Mouse (Mus musculus): ENCODE measurements around the gene Epo. TPM values are rescaled to one million over a fixed set of nuclear protein-coding genes. Genes with fewer than 3 reads are reported as not detected.
A peak's percentile ranks its signal among the peaks of the same experiment; 100 is the strongest.

Gene Epo
- polyA plus RNA-seq, 1 experiment from 2014 or later = not detected

- H3K4me3 ChIP-seq = no peak overlapping the region
- H3K4me1 ChIP-seq (replicated peaks) = peaks cover 4% of the 10 kb centered on the region
- H3K27me3 ChIP-seq = no peaks in the 10 kb centered on the region
- 72% methylated on average over 4 of the region's 4 CpGs for whole genome bisulfite sequencing
- no peak overlapping the region for H3K4me2 ChIP-seq
- no peak for ATAC-seq (ENCODE audit: low FRiP score, low read depth)
- H3K27ac ChIP-seq (replicated peaks) = no peak overlapping the region
- H3K9ac ChIP-seq = no peak overlapping the region
- H3K9me3 ChIP-seq = no peaks in the 10 kb centered on the region
- no peaks in the 10 kb centered on the region for H3K36me3 ChIP-seq
Observed at GRCm38 (mm10) chr5:137537461-137537860, 4.4 kb upstream of the Epo start.

GRCm38 (mm10) chr5:137535318-137535717 is 2.3 kb upstream of the Epo start:
- ATAC-seq (ENCODE audit: low FRiP score, low read depth) = no peak
- 87% methylated on average over 9 of the region's 9 CpGs for WGBS
- H3K4me3 ChIP-seq = no peak overlapping the region
- no peak overlapping the region for H3K9ac ChIP-seq
- no peaks in the 10 kb centered on the region for H3K27me3 ChIP-seq
- no peak overlapping the region for H3K27ac ChIP-seq (replicated peaks)
- no peak overlapping the region for H3K4me2 ChIP-seq
- H3K4me1 ChIP-seq (replicated peaks) = peaks cover 8% of the 10 kb centered on the region
- H3K9me3 ChIP-seq = no peaks in the 10 kb centered on the region
- H3K36me3 ChIP-seq = no peaks in the 10 kb centered on the region

GRCm38 (mm10) chr5:137534762-137535161 is 1.7 kb upstream of the Epo start:
- H3K9ac ChIP-seq = no peak overlapping the region
- H3K36me3 ChIP-seq = no peaks in the 10 kb centered on the region
- no peaks in the 10 kb centered on the region for H3K27me3 ChIP-seq
- no peak overlapping the region for H3K4me2 ChIP-seq
- ATAC-seq (ENCODE audit: low FRiP score, low read depth) = no peak
- no peak overlapping the region for H3K27ac ChIP-seq (replicated peaks)
- H3K9me3 ChIP-seq = no peaks in the 10 kb centered on the region
- WGBS = 97% methylated on average over 3 of the region's 3 CpGs
- no peak overlapping the region for H3K4me3 ChIP-seq
- peaks cover 13% of the 10 kb centered on the region for H3K4me1 ChIP-seq (replicated peaks)

DNA sequence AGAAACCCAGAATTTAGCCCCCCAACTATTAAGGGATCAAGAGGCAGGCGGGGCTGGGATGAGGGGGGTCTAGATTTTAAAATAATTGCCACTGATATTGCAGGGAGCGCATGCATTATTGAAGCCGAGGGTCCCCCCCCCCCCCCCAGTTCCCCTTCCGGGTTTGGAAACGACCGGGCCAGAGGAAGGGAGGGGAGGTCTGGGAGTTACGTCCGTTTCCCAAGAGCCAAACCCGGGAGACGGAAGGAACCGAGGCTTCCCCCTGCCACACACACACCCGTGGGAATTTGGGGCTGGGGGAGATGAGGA is 280 bp downstream of the Epo start:
- Histone ChIP-seq H3K27me3 (no peaks in the 10 kb centered on the region), H3K27ac (replicated peaks) (peak overlapping the region; percentile 97), H3K9ac (peak overlapping the region; percentile 95), H3K9me3 (no peaks in the 10 kb centered on the region), H3K36me3 (peaks cover 16% of the 10 kb centered on the region), H3K4me1 (replicated peaks) (peaks cover 30% of the 10 kb centered on the region), H3K4me2 (peak overlapping the region; percentile 82), H3K4me3 (peak overlapping the region; percentile 76)
- ATAC-seq (ENCODE audit: low FRiP score, low read depth) = no peak
- WGBS = 1% methylated on average over 9 of the region's 12 CpGs

GRCm38 (mm10) chr5:137532131-137532807 is 773 bp downstream of the Epo start:
- peaks cover 20% of the 10 kb centered on the region for H3K36me3 ChIP-seq
- H3K4me3 ChIP-seq = peak overlapping the region; percentile 76
- 0 out of 2 replicates have a peak, but pooled peaks have one; percentile 4 for ATAC-seq (ENCODE audit: low FRiP score, low read depth)
- H3K27me3 ChIP-seq = no peaks in the 10 kb centered on the region
- peak overlapping the region; percentile 82 for H3K4me2 ChIP-seq
- H3K9me3 ChIP-seq = no peaks in the 10 kb centered on the region
- H3K9ac ChIP-seq = peak overlapping the region; percentile 95
- peak overlapping the region; percentile 97 for H3K27ac ChIP-seq (replicated peaks)
- WGBS = under 1% methylated on average over 19 of the region's 19 CpGs
- peaks cover 30% of the 10 kb centered on the region for H3K4me1 ChIP-seq (replicated peaks)

- peak overlapping the region; percentile 82 for H3K4me2 ChIP-seq
- H3K36me3 ChIP-seq = peaks cover 21% of the 10 kb centered on the region
- peak overlapping the region; percentile 76 for H3K4me3 ChIP-seq
- under 1% methylated on average over 51 of the region's 51 CpGs for WGBS
- peak overlapping the region; percentile 97 for H3K27ac ChIP-seq (replicated peaks)
- peaks cover 32% of the 10 kb centered on the region for H3K4me1 ChIP-seq (replicated peaks)
- H3K9ac ChIP-seq = peak overlapping the region; percentile 95
- peak; percentile 16; the same call in 1 of the 2 replicates for ATAC-seq (ENCODE audit: low FRiP score, low read depth)
- no peaks in the 10 kb centered on the region for H3K27me3 ChIP-seq
- H3K9me3 ChIP-seq = no peaks in the 10 kb centered on the region
Observed at GRCm38 (mm10) chr5:137531414-137532130, 1.5 kb downstream of the Epo start.

- peak overlapping the region; percentile 82 for H3K4me2 ChIP-seq
- no peaks in the 10 kb centered on the region for H3K27me3 ChIP-seq
- peak; percentile 76 for ATAC-seq (ENCODE audit: low FRiP score, low read depth)
- H3K27ac ChIP-seq (replicated peaks) = peak overlapping the region; percentile 97
- H3K4me1 ChIP-seq (replicated peaks) = peaks cover 39% of the 10 kb centered on the region
- WGBS = under 1% methylated on average over 45 of the region's 46 CpGs
- H3K9ac ChIP-seq = peak overlapping the region; percentile 95
- H3K36me3 ChIP-seq = peaks cover 24% of the 10 kb centered on the region
- H3K9me3 ChIP-seq = no peaks in the 10 kb centered on the region
- H3K4me3 ChIP-seq = peak overlapping the region; percentile 76
Observed at GRCm38 (mm10) chr5:137530588-137531413, 2.2 kb downstream of the Epo start.

- Histone ChIP-seq H3K36me3 (peaks cover 31% of the 10 kb centered on the region), H3K27ac (replicated peaks) (peak overlapping the region; percentile 97), H3K4me2 (peak overlapping the region; percentile 82), H3K9ac (peak overlapping the region; percentile 95), H3K4me3 (peak overlapping the region; percentile 76), H3K4me1 (replicated peaks) (peaks cover 39% of the 10 kb centered on the region), H3K9me3 (no peaks in the 10 kb centered on the region), H3K27me3 (no peaks in the 10 kb centered on the region)
- no peak for ATAC-seq (ENCODE audit: low FRiP score, low read depth)
- WGBS = 57% methylated on average over 8 of the region's 8 CpGs
Observed at GRCm38 (mm10) chr5:137530075-137530474, 3.0 kb downstream of the Epo start.

DNA sequence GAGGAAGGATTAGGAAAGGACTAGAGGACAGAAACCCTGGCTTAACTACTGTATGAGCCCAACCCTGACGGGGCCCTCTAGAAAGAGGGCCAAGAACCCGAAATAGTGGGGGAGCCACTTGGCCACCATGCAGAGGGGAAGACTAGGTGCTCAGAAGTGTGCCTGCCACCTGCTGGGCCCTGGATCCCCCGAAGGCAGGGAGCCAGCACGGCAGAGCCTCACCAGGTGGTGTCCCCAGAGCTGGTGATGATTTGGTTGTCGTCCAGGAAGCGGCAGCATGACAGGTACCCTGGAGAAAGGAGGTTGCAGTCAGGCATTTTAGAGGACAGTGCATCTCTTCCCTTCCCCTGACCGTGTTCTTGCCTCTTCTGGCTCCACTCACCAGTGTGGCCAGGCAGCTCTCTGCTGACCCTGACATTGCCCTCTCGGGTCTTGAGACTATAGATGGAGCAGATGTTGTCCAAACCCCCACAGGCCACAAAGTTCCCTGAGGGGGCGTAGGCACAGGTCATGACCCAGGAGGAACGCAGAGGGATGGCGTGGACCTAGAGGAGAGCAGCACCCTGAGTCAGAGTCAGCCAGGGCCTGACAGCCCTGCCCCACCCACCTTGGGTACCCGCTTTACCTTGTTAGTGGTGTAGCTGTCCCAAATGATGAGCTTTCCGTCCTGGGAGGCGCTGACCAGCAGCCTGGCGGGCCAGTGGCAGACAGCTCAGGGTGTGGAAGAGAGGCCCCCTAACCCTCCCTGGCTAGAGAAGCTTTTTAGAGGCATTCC is 3.6 kb downstream of the Epo start:
- H3K27ac ChIP-seq (replicated peaks) = 0 out of 2 replicates have a peak overlapping the region, but pooled peaks have one; percentile 97
- no peak overlapping the region for H3K9ac ChIP-seq
- no peaks in the 10 kb centered on the region for H3K9me3 ChIP-seq
- no peak for ATAC-seq (ENCODE audit: low FRiP score, low read depth)
- H3K4me1 ChIP-seq (replicated peaks) = peaks cover 39% of the 10 kb centered on the region
- H3K4me2 ChIP-seq = peak overlapping the region; percentile 82
- H3K4me3 ChIP-seq = peak overlapping the region; percentile 76; the same call in 1 of the 2 replicates
- H3K36me3 ChIP-seq = peaks cover 38% of the 10 kb centered on the region
- H3K27me3 ChIP-seq = no peaks in the 10 kb centered on the region
- 59% methylated on average over 15 of the region's 15 CpGs for WGBS

DNA sequence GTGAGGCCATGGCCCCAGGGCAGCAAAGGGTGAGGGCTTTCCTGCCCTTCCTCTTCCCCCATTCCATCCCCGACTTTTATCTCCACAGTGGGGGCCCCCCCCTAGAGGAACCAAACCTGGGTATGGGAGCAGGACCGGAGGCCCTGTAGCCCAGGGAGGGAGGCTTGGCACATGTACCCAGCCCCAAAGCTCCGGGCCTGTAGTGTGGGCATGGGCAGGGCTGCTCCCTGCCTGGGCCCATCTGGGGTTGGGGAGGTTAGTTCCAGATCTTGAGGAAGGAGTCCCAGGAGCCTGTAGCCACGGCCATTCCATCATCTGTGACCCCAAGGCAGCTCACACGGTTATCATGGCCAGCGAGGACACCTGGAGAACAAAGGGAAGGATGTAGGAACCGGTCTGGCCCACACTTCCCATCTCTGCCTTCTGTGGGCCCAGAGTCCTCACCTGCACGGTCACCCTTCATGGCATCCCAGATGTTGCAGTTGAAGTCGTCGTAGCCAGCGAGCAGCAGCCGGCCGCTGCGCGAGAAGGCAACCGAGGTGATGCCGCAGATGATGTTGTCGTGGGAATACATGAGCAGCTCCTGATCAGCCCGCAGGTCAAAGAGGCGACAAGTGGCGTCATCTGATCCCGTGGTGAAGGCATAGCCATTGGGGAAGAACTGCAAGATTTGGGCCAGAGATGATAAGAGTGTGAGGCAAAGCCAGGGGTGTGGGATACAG is 4.6 kb downstream of the Epo start:
- H3K4me1 ChIP-seq (replicated peaks) = peaks cover 34% of the 10 kb centered on the region
- no peak overlapping the region for H3K4me2 ChIP-seq
- no peak overlapping the region for H3K4me3 ChIP-seq
- ATAC-seq (ENCODE audit: low FRiP score, low read depth) = no peak
- WGBS = 80% methylated on average over 22 of the region's 22 CpGs
- peaks cover 48% of the 10 kb centered on the region for H3K36me3 ChIP-seq
- H3K27me3 ChIP-seq = no peaks in the 10 kb centered on the region
- no peak overlapping the region for H3K9ac ChIP-seq
- no peaks in the 10 kb centered on the region for H3K9me3 ChIP-seq
- no peak overlapping the region for H3K27ac ChIP-seq (replicated peaks)

DNA sequence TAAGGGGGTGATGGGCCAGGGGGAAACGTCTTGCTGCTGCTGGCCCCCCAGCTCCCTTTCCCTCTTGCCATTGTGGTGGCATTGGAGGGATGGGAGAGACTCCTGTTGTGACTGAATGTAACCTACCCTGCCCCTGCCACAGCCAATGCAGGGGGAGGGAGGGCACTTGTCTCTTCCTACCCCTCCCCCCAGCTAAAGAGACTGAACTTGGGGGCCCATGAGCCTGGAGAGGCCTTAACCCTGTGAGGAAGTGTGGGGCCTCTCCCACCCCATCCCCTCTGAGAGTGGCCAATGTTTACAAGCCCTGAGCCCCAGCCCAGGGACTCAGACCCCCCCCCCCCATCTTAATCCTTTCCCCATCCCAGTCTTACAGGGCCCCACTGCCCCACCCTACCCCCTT is 5.6 kb downstream of the Epo start:
- peaks cover 34% of the 10 kb centered on the region for H3K4me1 ChIP-seq (replicated peaks)
- 35% methylated on average over 1 of the region's 1 CpGs for WGBS
- no peak overlapping the region for H3K4me2 ChIP-seq
- H3K9ac ChIP-seq = no peak overlapping the region
- no peak overlapping the region for H3K4me3 ChIP-seq
- H3K27ac ChIP-seq (replicated peaks) = no peak overlapping the region
- no peak for ATAC-seq (ENCODE audit: low FRiP score, low read depth)
- H3K9me3 ChIP-seq = no peaks in the 10 kb centered on the region
- peaks cover 58% of the 10 kb centered on the region for H3K36me3 ChIP-seq
- H3K27me3 ChIP-seq = no peaks in the 10 kb centered on the region

Data from hindbrain, embryonic 15.5 days (tissue).